Mouse (Mus musculus) cerebellum, postnatal 14 days (tissue): ENCODE measurements at regions not wholly inside any gene's neighbourhood (a gene's known extent, or its start where the extent isn't known, plus 50 kb on each side); places are given as distances from the start of the nearest gene placed in this dataset.

ENCODE experiments used
- DNase-seq, 2 experiments: peaks; one replicate each; pipeline ENCODE4 v3.0.0; 2021; ENCODE audit warnings: mixed read lengths in 2 of 2

GRCm38 (mm10) chr3:136442099-136442498 is 116.2 kb upstream of the Bank1 start:
- peak; percentile 44 for DNase-seq

GRCm38 (mm10) chr3:136439907-136440645 is 114.2 kb upstream of the Bank1 start:
- DNase-seq: no peak

GRCm38 (mm10) chr3:136439350-136439749 is 113.5 kb upstream of the Bank1 start:
- DNase-seq: no peak

GRCm38 (mm10) chr3:136434407-136434806 is 108.5 kb upstream of the Bank1 start:
- no peak for DNase-seq

GRCm38 (mm10) chr3:136432072-136432471 is 106.2 kb upstream of the Bank1 start:
- DNase-seq: no peak

GRCm38 (mm10) chr3:136427427-136427826 is 101.6 kb upstream of the Bank1 start:
- no peak for DNase-seq

- DNase-seq: no peak
Measured at GRCm38 (mm10) chr3:136426539-136427194, 100.8 kb upstream of the Bank1 start.

- peak in 1 of 2 experiments; percentile 26 for DNase-seq
Measured at GRCm38 (mm10) chr3:136421969-136422614, 96.2 kb upstream of the Bank1 start.

- DNase-seq: no peak
Measured at GRCm38 (mm10) chr3:136405606-136406005, 79.7 kb upstream of the Bank1 start.

- peak in 1 of 2 experiments; percentile 12 for DNase-seq
Measured at GRCm38 (mm10) chr3:136383282-136383681, 57.4 kb upstream of the Bank1 start.

GRCm38 (mm10) chr3:136380644-136381043 is 54.8 kb upstream of the Bank1 start:
- DNase-seq: no peak

- no peak for DNase-seq
Measured at GRCm38 (mm10) chr3:136379741-136380398, 54.0 kb upstream of the Bank1 start.

GRCm38 (mm10) chr3:136376893-136377292 is 51.0 kb upstream of the Bank1 start:
- no peak for DNase-seq
